Mouse (Mus musculus): Measurements from ENCODE around the gene Stt3a.
A peak's percentile ranks its signal among the peaks of the same experiment; 100 is the strongest.

- peak; percentile 65; the same call in 1 of the 2 replicates for TF ChIP-seq POLR2A (IDR thresholded peaks at IDR 0.05; ENCODE audit: borderline replicate concordance, insufficient read depth, low read length)
- no peak for TF ChIP-seq CTCF (IDR thresholded peaks at IDR 0.05; ENCODE audit: borderline replicate concordance, insufficient read depth, low read depth, low read length)
These were observed at the start of gene Stt3a for GRCm38 (mm10) chr9:36767203-36768143.
